Mouse (Mus musculus) embryonic fibroblast, embryonic 13.5 days (primary cell): Measurements from ENCODE around the gene Nanos3. TPM values are rescaled to one million over a fixed set of nuclear protein-coding genes. Genes with fewer than 3 reads are reported as not detected.

Experiments
- H3K27ac ChIP-seq: 2 replicates; pipeline ENCODE4 v1.5.1; 2012; ENCODE audit warnings: low read length, control low read depth, inconsistent platforms; ENCODE audit not compliant: insufficient read depth
- H3K4me1 ChIP-seq: 2 replicates; pipeline ENCODE4 v1.6.1; 2011; ENCODE audit warnings: low read length; ENCODE audit not compliant: control insufficient read depth, insufficient read depth
- H3K4me3 ChIP-seq: 2 replicates; pipeline ENCODE4 v1.5.1; 2011; ENCODE audit warnings: mild to moderate bottlenecking, control low read depth, low read length; ENCODE audit not compliant: insufficient read depth
- CTCF ChIP-seq: IDR thresholded peaks from 2 replicates; pipeline ENCODE4 v1.5.1; 2011; ENCODE audit warnings: mild to moderate bottlenecking, control low read depth, low read length, moderate library complexity, borderline replicate concordance; ENCODE audit not compliant: insufficient read depth
- POLR2A ChIP-seq: IDR thresholded peaks from 2 replicates; pipeline ENCODE4 v1.6.1; 2011; ENCODE audit warnings: low read depth, mild to moderate bottlenecking, control low read depth, low read length, moderate library complexity
- polyA plus RNA-seq: library from polyadenylated mRNA; stranded (reverse); fragments of >200 nt; gene quantifications from 2 replicates; pipeline ENCODE4 v1.2.4, GENCODE M21; 2011; ENCODE audit warnings: low read depth; ENCODE audit not compliant: missing spikeins, insufficient read length

Nanos3 gene
- polyA plus RNA-seq, 1 experiment, result not detected

DNA sequence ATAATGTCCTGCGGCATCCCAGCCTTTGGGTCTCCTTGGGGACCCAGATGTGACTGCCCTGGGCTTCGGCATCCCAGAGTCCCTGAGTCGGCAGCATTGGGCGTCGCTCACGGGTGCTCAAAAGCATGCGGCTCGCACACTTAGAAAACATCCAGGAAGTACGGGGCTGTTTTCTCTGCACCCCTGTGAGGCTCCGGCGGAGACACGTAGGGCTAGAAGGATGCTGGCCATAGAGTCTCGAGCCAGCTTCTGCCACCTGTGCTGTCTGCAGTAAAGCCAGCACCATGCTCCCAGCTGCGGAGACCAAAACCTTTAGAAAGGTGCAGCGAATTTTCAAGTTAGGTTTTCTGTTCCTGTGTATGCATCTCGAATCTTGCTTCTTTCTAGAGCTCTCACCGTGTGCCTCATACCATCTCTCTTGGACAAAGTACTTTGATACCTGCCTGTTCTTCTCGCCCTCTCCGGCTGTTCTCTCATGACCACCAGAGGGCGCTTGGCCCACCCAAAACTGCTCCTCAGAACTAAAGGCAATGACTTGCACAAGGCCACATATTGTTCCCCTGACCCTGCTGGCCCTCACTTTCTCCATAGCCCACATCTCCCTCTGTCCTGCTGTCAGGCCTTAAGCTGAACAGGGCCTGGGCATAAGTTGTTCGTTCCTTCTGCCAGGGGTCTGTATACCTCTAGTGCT lies 2.2 kb upstream of the Nanos3 start:
- Histone ChIP-seq H3K4me1 (peaks cover 4% of the 10 kb centered on the region; the same call in 1 of the 2 replicates), H3K4me3 (peak overlapping the region; percentile 27), H3K27ac (peak overlapping the region; percentile 60)
- TF ChIP-seq CTCF, result peak; percentile 72
- no peak for TF ChIP-seq POLR2A

- Histone ChIP-seq H3K4me3 (peak overlapping the region; percentile 27), H3K4me1 (peaks cover 3% of the 10 kb centered on the region; the same call in 1 of the 2 replicates), H3K27ac (peak overlapping the region; percentile 60)
- TF ChIP-seq CTCF (peak; percentile 79), POLR2A (0 out of 2 replicates have a peak, but pooled peaks have one; percentile 13)
Observed at GRCm38 (mm10) chr8:84186547-84186946, 1.5 kb upstream of the Nanos3 start.

- TF ChIP-seq CTCF, result no peak
- Histone ChIP-seq H3K27ac (no peak overlapping the region), H3K4me1 (peaks cover 2% of the 10 kb centered on the region; the same call in 1 of the 2 replicates), H3K4me3 (peak overlapping the region; percentile 27; the same call in 1 of the 2 replicates)
Observed at GRCm38 (mm10) chr8:84184085-84185043, 653 bp downstream of the Nanos3 start.

DNA sequence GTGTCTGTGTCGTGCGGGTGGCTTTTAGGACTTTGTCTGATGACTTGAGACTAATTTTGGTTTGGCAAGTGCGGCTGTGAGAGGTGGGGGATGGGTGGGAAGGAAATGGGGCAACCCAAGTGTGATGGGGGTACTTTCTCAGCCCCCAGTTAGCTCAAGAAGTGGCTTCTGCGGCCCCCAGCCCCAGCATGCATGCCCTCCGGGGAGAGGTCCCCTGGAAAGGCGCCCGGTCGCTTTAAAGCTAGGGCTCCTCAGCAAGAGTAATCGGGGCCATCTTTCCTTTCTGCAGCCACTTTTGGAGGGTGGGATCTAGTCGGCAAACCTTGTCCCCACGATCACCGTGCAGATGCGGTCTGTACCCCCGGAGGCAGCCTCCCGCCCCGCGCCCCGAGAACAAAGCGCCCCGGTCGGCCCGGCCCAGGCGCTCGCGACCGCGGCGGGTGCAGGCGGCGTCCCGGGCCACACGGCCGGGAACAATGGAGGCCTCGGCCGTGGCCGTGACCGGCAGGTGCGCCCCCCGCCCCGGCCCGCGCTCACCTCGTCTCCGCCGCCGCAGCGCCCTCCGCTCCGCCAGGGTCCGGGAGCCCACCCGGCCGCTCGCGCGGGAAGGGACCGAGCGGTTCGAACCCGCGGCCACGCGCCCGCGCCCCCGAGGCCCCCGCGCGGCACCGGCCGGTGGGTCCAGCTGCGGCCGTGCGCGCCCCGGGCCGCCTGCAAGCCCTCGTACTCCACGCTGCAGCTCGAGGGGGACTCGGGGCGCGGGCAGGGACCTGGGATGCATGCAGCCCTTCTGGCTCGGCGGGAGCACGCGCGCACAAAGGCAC lies 1.5 kb downstream of the Nanos3 start:
- H3K4me3 ChIP-seq, result peak overlapping the region; percentile 48
- TF ChIP-seq POLR2A (peak; percentile 41; the same call in 1 of the 2 replicates), CTCF (no peak)
- H3K4me1 ChIP-seq, result peaks cover 2% of the 10 kb centered on the region; the same call in 1 of the 2 replicates
- H3K27ac ChIP-seq, result no peak overlapping the region

- 0 out of 2 replicates have a peak overlapping the region, but pooled peaks have one; percentile 48 for H3K4me3 ChIP-seq
- H3K4me1 ChIP-seq, result peaks cover 2% of the 10 kb centered on the region; the same call in 1 of the 2 replicates
- TF ChIP-seq CTCF (no peak), POLR2A (no peak)
- H3K27ac ChIP-seq, result no peak overlapping the region
Observed at GRCm38 (mm10) chr8:84182833-84183232, 2.2 kb downstream of the Nanos3 start.

GRCm38 (mm10) chr8:84180530-84181190 lies 4.4 kb downstream of the Nanos3 start:
- H3K4me1 ChIP-seq, result 0 out of 2 replicates have a peak, but pooled peaks cover 2% of the 10 kb centered on the region
- TF ChIP-seq CTCF, result no peak
- TF ChIP-seq POLR2A, result no peak
- no peak overlapping the region for H3K27ac ChIP-seq
- no peak overlapping the region for H3K4me3 ChIP-seq

- no peak for TF ChIP-seq CTCF
- TF ChIP-seq POLR2A, result no peak
- no peak overlapping the region for H3K4me3 ChIP-seq
- H3K27ac ChIP-seq, result no peak overlapping the region
- H3K4me1 ChIP-seq, result 0 out of 2 replicates have a peak, but pooled peaks cover 2% of the 10 kb centered on the region
Observed at GRCm38 (mm10) chr8:84179946-84180345, 5.1 kb downstream of the Nanos3 start.

- no peak overlapping the region for H3K4me3 ChIP-seq
- no peak overlapping the region for H3K27ac ChIP-seq
- H3K4me1 ChIP-seq, result 0 out of 2 replicates have a peak, but pooled peaks cover 2% of the 10 kb centered on the region
- no peak for TF ChIP-seq CTCF
- TF ChIP-seq POLR2A, result no peak
Observed at GRCm38 (mm10) chr8:84178592-84178991, 6.4 kb downstream of the Nanos3 start.

DNA sequence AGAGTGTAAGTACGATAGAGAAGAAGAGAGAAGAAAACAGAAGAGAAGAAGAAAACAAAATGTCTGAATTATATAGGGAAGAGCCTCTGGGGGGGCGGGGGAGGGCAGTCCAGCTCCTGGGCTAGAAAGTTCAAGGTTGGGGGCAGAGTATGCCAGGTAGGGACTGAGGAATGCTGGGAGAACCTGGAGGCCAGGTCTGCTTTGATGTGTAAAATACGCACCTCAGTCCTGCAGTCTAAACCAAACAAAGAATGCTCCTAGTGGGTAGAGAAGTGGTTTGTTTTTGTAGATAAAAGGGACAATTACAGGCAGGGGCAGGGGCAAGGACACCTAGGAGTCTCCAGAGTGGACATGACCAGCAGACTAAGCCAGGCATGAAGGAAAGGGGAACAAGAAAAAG lies 7.6 kb downstream of the Nanos3 start:
- TF ChIP-seq CTCF (no peak), POLR2A (no peak)
- Histone ChIP-seq H3K4me1 (0 out of 2 replicates have a peak, but pooled peaks cover 2% of the 10 kb centered on the region), H3K4me3 (no peak overlapping the region), H3K27ac (no peak overlapping the region)
